Mouse (Mus musculus): ENCODE data around the gene Col24a1. TPM values are rescaled to one million over a fixed set of nuclear protein-coding genes. Genes with fewer than 3 reads are reported as not detected.

The Col24a1 gene
- polyA plus RNA-seq, 1 experiment from 2014 or later, result 11.0 TPM

DNA sequence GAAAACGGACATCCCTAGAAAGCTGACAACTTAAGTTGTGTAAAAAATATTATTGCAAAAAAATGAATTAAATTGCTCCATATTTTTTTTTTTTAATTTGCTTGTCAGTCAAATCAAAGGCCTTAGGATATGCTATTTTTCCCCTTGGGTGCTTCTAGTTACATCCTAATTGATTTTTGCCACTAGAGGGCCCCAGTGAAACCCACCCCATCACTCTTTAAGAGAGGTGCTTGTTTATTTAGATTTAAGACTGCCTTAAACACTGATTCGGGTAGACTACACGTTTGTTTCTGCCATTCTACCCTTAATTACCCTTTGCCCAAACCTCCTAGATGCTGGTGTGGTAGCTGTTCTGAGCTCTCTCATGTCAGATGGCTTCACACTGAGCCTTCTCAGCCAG, 73.0 kb downstream of the Col24a1 start:
- 29% methylated on average over 3 of the region's 3 CpGs for WGBS
- Histone ChIP-seq H3K27ac (no peak overlapping the region), H3K4me1 (no peaks in the 10 kb centered on the region), H3K4me2 (no peak overlapping the region), H3K9me3 (no peaks in the 10 kb centered on the region), H3K9ac (no peak overlapping the region), H3K36me3 (0 out of 2 replicates have a peak, but pooled peaks cover 3% of the 10 kb centered on the region), H3K4me3 (no peak overlapping the region), H3K27me3 (no peaks in the 10 kb centered on the region)
- ATAC-seq (ENCODE audit: insufficient number of reproducible peaks, low FRiP score, low TSS enrichment, low read depth), result no peak

- no peak for ATAC-seq (ENCODE audit: insufficient number of reproducible peaks, low FRiP score, low TSS enrichment, low read depth)
- Histone ChIP-seq H3K36me3 (0 out of 2 replicates have a peak, but pooled peaks cover 3% of the 10 kb centered on the region), H3K4me2 (no peak overlapping the region), H3K27me3 (no peaks in the 10 kb centered on the region), H3K27ac (no peak overlapping the region), H3K9ac (no peak overlapping the region), H3K4me1 (no peaks in the 10 kb centered on the region), H3K9me3 (no peaks in the 10 kb centered on the region), H3K4me3 (no peak overlapping the region)
- 65% methylated on average over 4 of the region's 4 CpGs for WGBS
Measured at GRCm38 (mm10) chr3:145367176-145367717, 75.0 kb downstream of the Col24a1 start.

- Histone ChIP-seq H3K4me2 (no peak overlapping the region), H3K9ac (no peak overlapping the region), H3K9me3 (no peaks in the 10 kb centered on the region), H3K36me3 (no peaks in the 10 kb centered on the region), H3K27ac (no peak overlapping the region), H3K27me3 (0 out of 2 replicates have a peak, but pooled peaks cover 4% of the 10 kb centered on the region), H3K4me3 (no peak overlapping the region), H3K4me1 (no peaks in the 10 kb centered on the region)
- no peak for ATAC-seq (ENCODE audit: insufficient number of reproducible peaks, low FRiP score, low TSS enrichment, low read depth)
- WGBS, result 90% methylated on average over 3 of the region's 3 CpGs
Measured at GRCm38 (mm10) chr3:145376298-145376697, 84.0 kb downstream of the Col24a1 start.

- Histone ChIP-seq H3K36me3 (no peaks in the 10 kb centered on the region), H3K4me2 (no peak overlapping the region), H3K9ac (no peak overlapping the region), H3K9me3 (no peaks in the 10 kb centered on the region), H3K4me1 (peaks cover 6% of the 10 kb centered on the region; the same call in 1 of the 2 replicates), H3K27ac (peak overlapping the region; percentile 51), H3K4me3 (no peak overlapping the region), H3K27me3 (0 out of 2 replicates have a peak, but pooled peaks cover 4% of the 10 kb centered on the region)
- ATAC-seq (ENCODE audit: insufficient number of reproducible peaks, low FRiP score, low TSS enrichment, low read depth), result no peak
- WGBS, result 56% methylated on average over 13 of the region's 13 CpGs
Measured at GRCm38 (mm10) chr3:145383095-145383494, 90.8 kb downstream of the Col24a1 start.

- no peak for ATAC-seq (ENCODE audit: insufficient number of reproducible peaks, low FRiP score, low TSS enrichment, low read depth)
- no peak overlapping the region for H3K27ac ChIP-seq
Measured at GRCm38 (mm10) chr3:145386434-145386833, 94.2 kb downstream of the Col24a1 start.

GRCm38 (mm10) chr3:145390681-145391080, 98.4 kb downstream of the Col24a1 start:
- Histone ChIP-seq H3K36me3 (no peaks in the 10 kb centered on the region), H3K4me3 (no peak overlapping the region), H3K9ac (no peak overlapping the region), H3K27me3 (no peaks in the 10 kb centered on the region), H3K4me1 (peaks cover 14% of the 10 kb centered on the region), H3K9me3 (no peaks in the 10 kb centered on the region), H3K4me2 (no peak overlapping the region), H3K27ac (no peak overlapping the region)
- WGBS, result 57% methylated on average over 4 of the region's 4 CpGs
- ATAC-seq (ENCODE audit: insufficient number of reproducible peaks, low FRiP score, low TSS enrichment, low read depth), result no peak

More at GRCm38 (mm10) chr3:145386434-145386833, 94.2 kb downstream of the Col24a1 start:
- Histone ChIP-seq H3K36me3 (no peaks in the 10 kb centered on the region), H3K4me3 (no peak overlapping the region), H3K9me3 (no peaks in the 10 kb centered on the region), H3K9ac (no peak overlapping the region), H3K27me3 (no peaks in the 10 kb centered on the region), H3K4me1 (peaks cover 9% of the 10 kb centered on the region; the same call in 1 of the 2 replicates), H3K4me2 (no peak overlapping the region)

- 25% methylated on average over 19 of the region's 19 CpGs for WGBS
- H3K27ac ChIP-seq, result peak overlapping the region; percentile 76
- ATAC-seq (ENCODE audit: insufficient number of reproducible peaks, low FRiP score, low TSS enrichment, low read depth), result peak; percentile 89
- no peak overlapping the region for H3K9ac ChIP-seq
- H3K4me2 ChIP-seq, result 0 out of 2 replicates have a peak overlapping the region, but pooled peaks have one; percentile 1
- H3K4me1 ChIP-seq, result peaks cover 14% of the 10 kb centered on the region
- no peaks in the 10 kb centered on the region for H3K36me3 ChIP-seq
- no peak overlapping the region for H3K4me3 ChIP-seq
- no peaks in the 10 kb centered on the region for H3K27me3 ChIP-seq
- H3K9me3 ChIP-seq, result no peaks in the 10 kb centered on the region
Measured at GRCm38 (mm10) chr3:145391986-145392659, 99.9 kb downstream of the Col24a1 start.

DNA sequence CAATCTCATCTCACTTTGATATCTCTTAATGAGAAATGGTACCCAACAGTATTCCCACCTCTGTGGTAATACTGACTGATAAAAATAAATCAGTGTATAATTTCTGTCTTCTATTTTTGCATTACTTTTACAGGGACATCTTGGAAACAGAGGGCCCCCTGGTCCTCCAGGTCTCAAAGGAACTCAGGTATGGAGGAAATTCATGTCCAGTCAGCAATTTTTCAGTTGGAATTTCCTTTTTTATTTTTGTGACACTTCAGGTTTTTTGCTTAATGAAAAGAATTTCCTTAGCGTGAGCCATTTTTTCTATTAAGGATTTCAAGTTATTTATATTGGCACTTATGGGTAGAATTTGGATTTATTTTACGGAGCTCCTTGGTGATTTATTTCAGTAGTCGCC, 106.9 kb downstream of the Col24a1 start:
- WGBS, result 65% methylated on average over 3 of the region's 3 CpGs
- no peak for ATAC-seq (ENCODE audit: insufficient number of reproducible peaks, low FRiP score, low TSS enrichment, low read depth)
- Histone ChIP-seq H3K9ac (no peak overlapping the region), H3K4me3 (no peak overlapping the region), H3K36me3 (no peaks in the 10 kb centered on the region), H3K27ac (no peak overlapping the region), H3K9me3 (no peaks in the 10 kb centered on the region), H3K4me1 (no peaks in the 10 kb centered on the region), H3K4me2 (no peak overlapping the region), H3K27me3 (no peaks in the 10 kb centered on the region)

DNA sequence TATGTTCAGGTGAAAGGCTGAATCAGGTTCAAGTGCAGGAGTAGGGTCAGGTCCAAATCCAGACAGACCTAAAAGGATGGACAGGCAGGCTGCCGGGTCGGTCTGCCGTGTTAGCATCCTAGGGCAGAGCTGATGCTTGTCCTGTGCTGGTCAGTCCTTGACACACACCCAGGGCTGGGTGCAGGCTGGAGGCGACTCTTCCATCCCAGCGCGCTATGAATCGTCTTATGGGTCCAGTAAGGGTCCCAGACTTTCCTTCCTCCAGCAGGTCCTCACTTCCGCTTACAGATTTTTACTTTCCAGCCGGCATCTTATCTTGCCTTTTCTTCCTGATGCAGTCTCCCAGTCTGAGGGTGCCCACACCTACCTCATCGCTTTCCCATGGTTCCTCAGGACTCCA, 110.0 kb downstream of the Col24a1 start:
- ATAC-seq (ENCODE audit: insufficient number of reproducible peaks, low FRiP score, low TSS enrichment, low read depth), result no peak
- WGBS, result 93% methylated on average over 10 of the region's 10 CpGs
- no peaks in the 10 kb centered on the region for H3K9me3 ChIP-seq
- no peak overlapping the region for H3K4me2 ChIP-seq
- no peaks in the 10 kb centered on the region for H3K4me1 ChIP-seq
- no peaks in the 10 kb centered on the region for H3K36me3 ChIP-seq
- H3K9ac ChIP-seq, result no peak overlapping the region
- H3K27ac ChIP-seq, result no peak overlapping the region
- H3K27me3 ChIP-seq, result no peaks in the 10 kb centered on the region
- H3K4me3 ChIP-seq, result no peak overlapping the region

- 79% methylated on average over 6 of the region's 6 CpGs for WGBS
- Histone ChIP-seq H3K36me3 (no peaks in the 10 kb centered on the region), H3K27ac (no peak overlapping the region), H3K4me1 (no peaks in the 10 kb centered on the region), H3K27me3 (no peaks in the 10 kb centered on the region), H3K4me3 (no peak overlapping the region), H3K9ac (no peak overlapping the region), H3K4me2 (no peak overlapping the region), H3K9me3 (no peaks in the 10 kb centered on the region)
- ATAC-seq (ENCODE audit: insufficient number of reproducible peaks, low FRiP score, low TSS enrichment, low read depth), result no peak
Measured at GRCm38 (mm10) chr3:145402994-145403393, 110.7 kb downstream of the Col24a1 start.

GRCm38 (mm10) chr3:145408045-145408444, 115.8 kb downstream of the Col24a1 start:
- Histone ChIP-seq H3K9me3 (no peaks in the 10 kb centered on the region), H3K27ac (no peak overlapping the region), H3K4me1 (no peaks in the 10 kb centered on the region), H3K4me3 (no peak overlapping the region), H3K27me3 (no peaks in the 10 kb centered on the region), H3K4me2 (no peak overlapping the region), H3K36me3 (no peaks in the 10 kb centered on the region), H3K9ac (no peak overlapping the region)
- 74% methylated on average over 3 of the region's 3 CpGs for WGBS
- no peak for ATAC-seq (ENCODE audit: insufficient number of reproducible peaks, low FRiP score, low TSS enrichment, low read depth)

DNA sequence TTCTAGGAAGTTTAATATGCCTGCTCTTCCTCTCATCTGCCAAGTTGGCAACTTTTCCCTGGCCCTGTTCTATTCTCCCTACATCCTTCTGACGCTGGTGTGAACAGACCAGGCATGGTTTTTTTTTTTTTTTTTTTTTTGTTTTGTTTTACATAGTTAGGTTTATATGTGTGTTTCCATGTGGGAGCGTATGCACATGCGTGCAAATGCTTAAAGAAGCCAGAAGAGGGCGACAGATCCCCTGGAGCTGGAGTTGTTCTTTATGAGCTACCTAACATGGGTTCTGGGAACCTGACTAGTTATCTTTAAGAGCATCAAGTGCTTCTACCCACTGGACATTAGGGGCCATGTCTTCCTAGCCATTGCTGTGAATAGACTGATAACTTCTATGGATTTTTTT, 119.9 kb downstream of the Col24a1 start:
- 41% methylated on average over 4 of the region's 4 CpGs for whole genome bisulfite sequencing
- Histone ChIP-seq H3K4me3 (no peak overlapping the region), H3K27me3 (no peaks in the 10 kb centered on the region), H3K27ac (no peak overlapping the region), H3K9ac (no peak overlapping the region), H3K36me3 (no peaks in the 10 kb centered on the region), H3K4me2 (no peak overlapping the region), H3K9me3 (no peaks in the 10 kb centered on the region), H3K4me1 (no peaks in the 10 kb centered on the region)
- no peak for ATAC-seq (ENCODE audit: insufficient number of reproducible peaks, low FRiP score, low TSS enrichment, low read depth)

Data from limb, embryonic 15.5 days (tissue).